Mouse (Mus musculus) limb, embryonic 11.5 days (tissue): ENCODE data around the gene Akr1a1. TPM values are rescaled to one million over a fixed set of nuclear protein-coding genes. Genes with fewer than 3 reads are reported as not detected.

ENCODE experiments used
- ATAC-seq: fragments of 200-750 bp; cut with Nextera tagmentation; 2 replicates; pipeline ENCODE4 v1.8.0; 2017; ENCODE audit warnings: low read depth; ENCODE audit not compliant: insufficient number of reproducible peaks, low FRiP score, low TSS enrichment
- DNase-seq: peaks from one replicate; pipeline ENCODE4 v3.0.0-alpha.2; 2015; ENCODE audit warnings: low spot score
- H3K27ac ChIP-seq: fragments of 300-500 bp; sonication (generic); replicated peaks from 2 replicates; pipeline ENCODE4 v1.5.1; 2014; ENCODE audit warnings: low read depth, mild to moderate bottlenecking, low read length
- H3K27me3 ChIP-seq: fragments of 300-500 bp; sonication (generic); 2 replicates; pipeline ENCODE4 v1.6.1; 2014; ENCODE audit warnings: mild to moderate bottlenecking, low read length, mixed read lengths; ENCODE audit not compliant: control insufficient read depth, insufficient read depth
- H3K36me3 ChIP-seq: fragments of 300-500 bp; sonication (generic); 2 replicates; pipeline ENCODE4 v1.6.1; 2014; ENCODE audit warnings: mild to moderate bottlenecking, low read length, moderate library complexity, mixed read lengths; ENCODE audit not compliant: control insufficient read depth, insufficient read depth
- H3K4me1 ChIP-seq: fragments of 300-500 bp; sonication (generic); 2 replicates; pipeline ENCODE4 v1.6.1; 2014; ENCODE audit warnings: low read length, mixed read lengths; ENCODE audit not compliant: control insufficient read depth, insufficient read depth
- H3K4me2 ChIP-seq: fragments of 300-500 bp; sonication (generic); 2 replicates; pipeline ENCODE4 v1.6.1; 2014; ENCODE audit warnings: low read depth, mild to moderate bottlenecking, moderate library complexity; ENCODE audit not compliant: severe bottlenecking
- H3K4me3 ChIP-seq: fragments of 300-500 bp; sonication (generic); 2 replicates; pipeline ENCODE4 v1.5.1; 2014; ENCODE audit warnings: low read depth, low read length
- H3K9ac ChIP-seq: fragments of 300-500 bp; sonication (generic); 2 replicates; pipeline ENCODE4 v1.6.1; 2014; ENCODE audit warnings: mild to moderate bottlenecking, low read length
- H3K9me3 ChIP-seq: fragments of 300-500 bp; sonication (generic); 2 replicates; pipeline ENCODE4 v1.6.1; 2016; ENCODE audit warnings: low read length; ENCODE audit not compliant: control insufficient read depth
- WGBS: fragments of 180-500 bp; shearing (Covaris S2); extraction: QIAGEN DNeasy Blood & Tissue Kit; methylation state at CpG from one replicate; pipeline ENCODE4 v1.1.7; 2014; 5-methylcytosine and 5-hydroxymethylcytosine counted together
- polyA plus RNA-seq: library from polyadenylated mRNA; unstranded; fragments of >200 nt; fragmentation: Nextera tagmentation; extraction: Ambion mirVana; gene quantifications from 2 replicates; pipeline ENCODE4 v1.2.1, GENCODE M21; 2014

The Akr1a1 gene
- polyA plus RNA-seq, 1 experiment from 2014 or later, result 736 TPM

- DNase-seq (no peak), ATAC-seq (no peak)
- Histone ChIP-seq H3K4me1 (peaks cover 4% of the 10 kb centered on the region; the same call in 1 of the 2 replicates), H3K9me3 (no peaks in the 10 kb centered on the region), H3K4me2 (peak within 1 kb of the TSS; percentile 94), H3K27ac (peak within 1 kb of the TSS; percentile 52; the same call in 1 of the 2 replicates), H3K27me3 (no peaks in the 10 kb centered on the region), H3K36me3 (peaks cover 18% of the 10 kb centered on the region), H3K9ac (peak within 1 kb of the TSS; percentile 69), H3K4me3 (peak within 1 kb of the TSS; percentile 57)
- WGBS, result 30% methylated on average over 5 of the region's 5 CpGs
These were observed 55.1 kb downstream of the Akr1a1 start, which contains the start of gene Ccdc17 for GRCm38 (mm10) chr4:116596379-116596778. Gene Ccdc17 (plus strand): TSS chr4:116596654.

GRCm38 (mm10) chr4:116595793-116596192 is 55.7 kb downstream of the Akr1a1 start:
- Histone ChIP-seq H3K27me3 (no peaks in the 10 kb centered on the region), H3K27ac (no peak overlapping the region), H3K36me3 (peaks cover 18% of the 10 kb centered on the region), H3K4me1 (peaks cover 4% of the 10 kb centered on the region; the same call in 1 of the 2 replicates), H3K9me3 (no peaks in the 10 kb centered on the region), H3K4me2 (no peak overlapping the region), H3K9ac (no peak overlapping the region), H3K4me3 (no peak overlapping the region)
- 80% methylated on average over 8 of the region's 8 CpGs for WGBS
- DNase-seq (no peak), ATAC-seq (no peak)

Other genes with a start within 250 kb of the Akr1a1 start
- gene Mast2, start 187.5 kb downstream of the Akr1a1 start, polyA plus RNA-seq, result 28.3 and 38.9 TPM in 2 replicates
- 5.7 and 6.2 TPM in 2 replicates for gene Ipp, start 144.1 kb downstream of the Akr1a1 start, polyA plus RNA-seq
- gene Tmem69, start 95.7 kb downstream of the Akr1a1 start, polyA plus RNA-seq, result 26.6 and 28.2 TPM in 2 replicates
- gene Gpbp1l1, start 94.0 kb downstream of the Akr1a1 start, polyA plus RNA-seq, result 50.0 and 50.3 TPM in 2 replicates
- gene Ccdc17, start 55.0 kb downstream of the Akr1a1 start, polyA plus RNA-seq, result 1.3 and 1.6 TPM in 2 replicates
- 402 and 418 TPM in 2 replicates for gene Nasp, start 23.7 kb downstream of the Akr1a1 start, polyA plus RNA-seq
- gene Prdx1, start 33.9 kb upstream of the Akr1a1 start, polyA plus RNA-seq, result 1,258 and 1,286 TPM in 2 replicates
- 24.0 and 27.7 TPM in 2 replicates for gene Mmachc, start 56.7 kb upstream of the Akr1a1 start, polyA plus RNA-seq
- 34.4 and 36.4 TPM in 2 replicates for gene Ccdc163, start 56.8 kb upstream of the Akr1a1 start, polyA plus RNA-seq
- 12.3 and 12.5 TPM in 2 replicates for gene Tesk2, start 69.3 kb upstream of the Akr1a1 start, polyA plus RNA-seq
- gene Toe1, start 156.0 kb upstream of the Akr1a1 start, polyA plus RNA-seq, result 41.1 and 43.3 TPM in 2 replicates
- 21.2 and 25.3 TPM in 2 replicates for gene Mutyh, start 156.0 kb upstream of the Akr1a1 start, polyA plus RNA-seq
- gene Hpdl, start 170.0 kb upstream of the Akr1a1 start, polyA plus RNA-seq, result 1.2 and 1.4 TPM in 2 replicates
- gene Zswim5, start 225.7 kb upstream of the Akr1a1 start, polyA plus RNA-seq, result 1.1 and 1.3 TPM in 2 replicates